Mouse (Mus musculus) cerebellum, adult 2 months (tissue): ENCODE data around the gene Olfr1031.

Experiments used
- CTCF ChIP-seq: fragments of 200-500 bp; IDR thresholded peaks from 2 replicates; pipeline ENCODE4 v1.5.1; 2011; ENCODE audit warnings: low read depth, mild to moderate bottlenecking, control low read depth, low read length, moderate library complexity, borderline replicate concordance; ENCODE audit not compliant: insufficient read depth
- POLR2A ChIP-seq: fragments of 200-500 bp; IDR thresholded peaks from 2 replicates; pipeline ENCODE4 v1.6.1; 2011; ENCODE audit warnings: low read length, control low read depth, borderline replicate concordance; ENCODE audit not compliant: insufficient read depth

GRCm38 (mm10) chr2:85990004-85990403 is at the start of gene Olfr1031:
- TF ChIP-seq CTCF (no peak), POLR2A (no peak)
